Mouse (Mus musculus): ENCODE results near the gene Plet1. TPM values are rescaled to one million over a fixed set of nuclear protein-coding genes. Genes with fewer than 3 reads are reported as not detected.

The Plet1 gene
- polyA plus RNA-seq, 1 experiment, result not detected

GRCm38 (mm10) chr9:50491531-50492045, 2.7 kb upstream of the Plet1 start:
- H3K4me3 ChIP-seq (ENCODE audit: insufficient read depth, low read length), result no peak overlapping the region
- peaks cover 12% of the 10 kb centered on the region for H3K4me1 ChIP-seq (ENCODE audit: control insufficient read depth, insufficient read depth, low read length)
- H3K27ac ChIP-seq (ENCODE audit: insufficient read depth, low read depth, low read length), result no peak overlapping the region
- TF ChIP-seq POLR2A (IDR thresholded peaks at IDR 0.05; ENCODE audit: borderline replicate concordance, low read depth, low read length) (no peak), CTCF (IDR thresholded peaks at IDR 0.05; ENCODE audit: low read depth, low read length) (no peak)

GRCm38 (mm10) chr9:50493777-50494176, 548 bp upstream of the Plet1 start:
- Histone ChIP-seq H3K4me3 (ENCODE audit: insufficient read depth, low read length) (no peak overlapping the region), H3K4me1 (ENCODE audit: control insufficient read depth, insufficient read depth, low read length) (peaks cover 28% of the 10 kb centered on the region), H3K27ac (ENCODE audit: insufficient read depth, low read depth, low read length) (no peak overlapping the region)
- TF ChIP-seq POLR2A (IDR thresholded peaks at IDR 0.05; ENCODE audit: borderline replicate concordance, low read depth, low read length), result no peak
- no peak for TF ChIP-seq CTCF (IDR thresholded peaks at IDR 0.05; ENCODE audit: low read depth, low read length)

DNA sequence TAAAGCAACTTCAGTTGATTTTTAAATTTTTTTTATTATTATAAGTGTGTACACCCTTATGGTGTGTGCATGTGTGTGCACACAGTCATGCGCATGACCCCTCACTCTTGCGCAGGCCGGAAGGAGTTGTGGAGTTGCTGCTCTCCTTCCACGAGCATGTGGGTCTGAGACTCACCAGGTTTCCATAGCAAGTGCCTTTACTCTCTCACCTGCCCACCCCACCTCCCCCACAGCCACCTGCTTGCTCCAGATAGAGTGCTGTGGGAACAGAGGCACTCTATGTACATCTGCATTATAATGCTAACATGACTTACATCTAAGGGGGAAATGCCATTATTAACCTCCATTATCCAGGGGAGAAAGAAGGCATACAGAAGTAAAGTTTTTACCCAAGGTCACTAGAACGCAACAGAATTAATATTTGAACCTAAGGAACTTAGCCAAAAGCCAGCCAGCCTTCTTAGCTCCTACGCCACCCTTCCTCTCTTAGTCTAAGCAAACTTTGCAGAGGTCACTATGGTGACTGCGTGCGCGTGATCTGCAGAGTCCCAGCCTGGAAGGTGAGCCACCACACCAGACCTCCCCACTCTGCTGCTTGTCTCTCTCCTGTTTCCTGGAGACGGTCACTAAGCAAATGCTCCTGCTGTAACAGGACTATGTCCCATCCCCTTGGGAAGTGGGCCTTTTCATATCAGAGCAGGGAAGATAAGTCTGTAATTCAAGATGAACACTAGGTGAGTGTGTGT, 1.3 kb downstream of the Plet1 start:
- H3K4me1 ChIP-seq (ENCODE audit: control insufficient read depth, insufficient read depth, low read length), result peaks cover 28% of the 10 kb centered on the region
- H3K27ac ChIP-seq (ENCODE audit: insufficient read depth, low read depth, low read length), result no peak overlapping the region
- no peak overlapping the region for H3K4me3 ChIP-seq (ENCODE audit: insufficient read depth, low read length)
- TF ChIP-seq CTCF (IDR thresholded peaks at IDR 0.05; ENCODE audit: low read depth, low read length) (no peak), POLR2A (IDR thresholded peaks at IDR 0.05; ENCODE audit: borderline replicate concordance, low read depth, low read length) (no peak)

DNA sequence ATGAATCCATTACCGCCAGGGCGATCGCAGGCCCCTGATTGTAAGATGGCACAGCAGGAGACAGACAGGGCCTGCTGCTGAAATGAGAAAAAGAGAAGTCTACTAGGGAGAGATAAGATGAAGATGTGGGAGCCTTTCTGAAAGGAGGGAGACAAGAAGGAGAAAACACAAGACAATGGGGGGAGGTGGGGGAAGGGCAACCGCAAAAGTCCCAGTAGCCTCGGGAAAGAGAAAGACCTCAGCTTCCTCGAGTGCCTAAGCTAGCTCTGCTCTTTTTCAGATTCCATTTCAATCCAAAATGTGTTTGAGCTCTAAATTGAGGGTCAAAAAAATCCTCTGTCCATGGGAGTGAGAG, 1.8 kb downstream of the Plet1 start:
- peaks cover 25% of the 10 kb centered on the region for H3K4me1 ChIP-seq (ENCODE audit: control insufficient read depth, insufficient read depth, low read length)
- no peak overlapping the region for H3K4me3 ChIP-seq (ENCODE audit: insufficient read depth, low read length)
- H3K27ac ChIP-seq (ENCODE audit: insufficient read depth, low read depth, low read length), result no peak overlapping the region
- TF ChIP-seq POLR2A (IDR thresholded peaks at IDR 0.05; ENCODE audit: borderline replicate concordance, low read depth, low read length), result no peak
- TF ChIP-seq CTCF (IDR thresholded peaks at IDR 0.05; ENCODE audit: low read depth, low read length), result no peak

DNA sequence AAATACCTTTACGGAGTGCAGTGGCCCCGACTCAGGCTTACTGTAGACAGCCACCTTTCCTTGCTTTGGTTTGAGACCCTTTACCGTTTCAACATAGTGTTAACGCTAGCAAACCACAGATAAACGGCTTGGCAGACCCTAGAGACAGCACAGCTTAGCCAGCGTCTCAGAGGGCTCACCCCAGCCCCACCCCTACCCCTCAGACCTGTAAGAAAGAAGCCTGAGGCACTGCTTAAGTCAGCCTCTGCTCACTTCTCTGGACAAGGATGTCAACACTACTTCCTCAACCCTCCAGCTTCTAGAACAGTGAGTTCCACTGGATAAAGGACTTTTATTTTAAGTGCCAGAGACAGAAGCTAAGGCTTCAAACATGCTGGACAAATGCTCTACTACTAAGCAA, 2.2 kb downstream of the Plet1 start:
- no peak overlapping the region for H3K27ac ChIP-seq (ENCODE audit: insufficient read depth, low read depth, low read length)
- no peak for TF ChIP-seq POLR2A (IDR thresholded peaks at IDR 0.05; ENCODE audit: borderline replicate concordance, low read depth, low read length)
- TF ChIP-seq CTCF (IDR thresholded peaks at IDR 0.05; ENCODE audit: low read depth, low read length), result no peak
- H3K4me3 ChIP-seq (ENCODE audit: insufficient read depth, low read length), result no peak overlapping the region
- H3K4me1 ChIP-seq (ENCODE audit: control insufficient read depth, insufficient read depth, low read length), result peaks cover 25% of the 10 kb centered on the region

- Histone ChIP-seq H3K27ac (ENCODE audit: insufficient read depth, low read depth, low read length) (no peak overlapping the region), H3K4me3 (ENCODE audit: insufficient read depth, low read length) (no peak overlapping the region), H3K4me1 (ENCODE audit: control insufficient read depth, insufficient read depth, low read length) (peaks cover 25% of the 10 kb centered on the region)
- TF ChIP-seq CTCF (IDR thresholded peaks at IDR 0.05; ENCODE audit: low read depth, low read length), result no peak
- no peak for TF ChIP-seq POLR2A (IDR thresholded peaks at IDR 0.05; ENCODE audit: borderline replicate concordance, low read depth, low read length)
Measured at GRCm38 (mm10) chr9:50497076-50497475, 2.8 kb downstream of the Plet1 start.

- H3K27ac ChIP-seq (ENCODE audit: insufficient read depth, low read depth, low read length), result no peak overlapping the region
- no peak overlapping the region for H3K4me3 ChIP-seq (ENCODE audit: insufficient read depth, low read length)
- no peak for TF ChIP-seq POLR2A (IDR thresholded peaks at IDR 0.05; ENCODE audit: borderline replicate concordance, low read depth, low read length)
- no peak for TF ChIP-seq CTCF (IDR thresholded peaks at IDR 0.05; ENCODE audit: low read depth, low read length)
- H3K4me1 ChIP-seq (ENCODE audit: control insufficient read depth, insufficient read depth, low read length), result peaks cover 27% of the 10 kb centered on the region
Measured at GRCm38 (mm10) chr9:50497536-50497935, 3.2 kb downstream of the Plet1 start.

GRCm38 (mm10) chr9:50498815-50499214, 4.5 kb downstream of the Plet1 start:
- no peak for TF ChIP-seq CTCF (IDR thresholded peaks at IDR 0.05; ENCODE audit: low read depth, low read length)
- TF ChIP-seq POLR2A (IDR thresholded peaks at IDR 0.05; ENCODE audit: borderline replicate concordance, low read depth, low read length), result no peak
- H3K4me1 ChIP-seq (ENCODE audit: control insufficient read depth, insufficient read depth, low read length), result peaks cover 32% of the 10 kb centered on the region
- no peak overlapping the region for H3K27ac ChIP-seq (ENCODE audit: insufficient read depth, low read depth, low read length)
- H3K4me3 ChIP-seq (ENCODE audit: insufficient read depth, low read length), result no peak overlapping the region

DNA sequence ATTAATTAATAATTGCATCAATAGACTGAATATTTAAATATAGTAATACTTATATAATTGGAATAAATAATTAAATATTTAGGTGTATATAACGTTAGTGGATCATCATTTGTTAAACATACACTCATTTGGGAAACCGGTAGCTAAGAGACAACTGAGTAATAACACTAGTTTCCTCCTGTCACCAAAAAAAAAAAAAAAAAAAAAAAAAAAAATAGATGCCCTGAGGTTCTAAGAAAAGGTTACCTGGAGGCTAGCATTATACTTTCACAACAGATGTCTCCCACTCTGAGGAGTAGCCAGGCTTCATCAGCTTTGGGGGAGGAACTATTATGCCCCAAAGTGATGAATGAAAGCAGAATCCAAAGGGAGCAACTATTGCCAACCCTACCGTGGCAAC, 5.5 kb downstream of the Plet1 start:
- peaks cover 32% of the 10 kb centered on the region for H3K4me1 ChIP-seq (ENCODE audit: control insufficient read depth, insufficient read depth, low read length)

DNA sequence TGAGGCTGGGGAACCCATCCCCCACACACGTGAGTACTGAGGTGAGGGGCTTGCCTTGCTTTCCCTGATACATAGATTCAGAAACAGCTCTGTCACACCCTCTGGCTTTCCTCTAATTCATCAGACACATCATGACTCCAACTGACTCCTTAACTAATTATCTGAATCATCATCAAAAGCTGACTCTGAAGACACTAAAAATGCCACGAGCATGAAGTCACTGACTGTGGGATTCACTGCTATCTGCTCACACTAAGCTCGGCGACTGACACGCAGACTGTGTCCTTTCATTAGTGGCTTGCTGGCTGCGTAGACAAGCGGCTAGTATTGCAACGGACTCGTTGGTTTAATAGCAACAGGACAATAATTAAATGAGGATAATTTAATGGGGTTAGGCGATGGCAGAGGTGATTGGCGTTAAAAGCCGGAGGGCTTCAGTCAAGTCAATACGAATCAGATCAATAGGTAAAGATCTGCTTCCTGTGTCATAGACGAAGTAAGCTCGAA, 6.2 kb downstream of the Plet1 start:
- TF ChIP-seq POLR2A (IDR thresholded peaks at IDR 0.05; ENCODE audit: borderline replicate concordance, low read depth, low read length) (no peak), CTCF (IDR thresholded peaks at IDR 0.05; ENCODE audit: low read depth, low read length) (no peak)
- H3K27ac ChIP-seq (ENCODE audit: insufficient read depth, low read depth, low read length), result no peak overlapping the region
- peaks cover 32% of the 10 kb centered on the region for H3K4me1 ChIP-seq (ENCODE audit: control insufficient read depth, insufficient read depth, low read length)
- no peak overlapping the region for H3K4me3 ChIP-seq (ENCODE audit: insufficient read depth, low read length)

More for the DNA sequence above, 5.5 kb downstream of the Plet1 start:
- H3K4me3 ChIP-seq (ENCODE audit: insufficient read depth, low read length), result no peak overlapping the region
- no peak for TF ChIP-seq CTCF (IDR thresholded peaks at IDR 0.05; ENCODE audit: low read depth, low read length)
- no peak for TF ChIP-seq POLR2A (IDR thresholded peaks at IDR 0.05; ENCODE audit: borderline replicate concordance, low read depth, low read length)
- H3K27ac ChIP-seq (ENCODE audit: insufficient read depth, low read depth, low read length), result no peak overlapping the region
